Mouse (Mus musculus): ENCODE measurements around the gene Npas3. TPM values are rescaled to one million over a fixed set of nuclear protein-coding genes. Genes with fewer than 3 reads are reported as not detected.

Npas3 gene
- polyA plus RNA-seq, 1 experiment from 2014 or later, result 0.61 TPM

GRCm38 (mm10) chr12:53290846-53291245 is 42.4 kb downstream of the Npas3 start:
- H3K4me2 ChIP-seq (replicated peaks; ENCODE audit: low read depth), result no peak overlapping the region
- TF ChIP-seq CTCF (IDR thresholded peaks at IDR 0.05; ENCODE audit: low read depth), result no peak
- no peaks in the 10 kb centered on the region for H3K9me3 ChIP-seq (ENCODE audit: control insufficient read depth, low read length)
- no peaks in the 10 kb centered on the region for H3K4me1 ChIP-seq (replicated peaks; ENCODE audit: control insufficient read depth, insufficient read depth)
- WGBS, result 87% methylated on average over 10 of the region's 10 CpGs
- no peaks in the 10 kb centered on the region for H3K27me3 ChIP-seq (ENCODE audit: control insufficient read depth, insufficient read depth, low read length)
- ATAC-seq (ENCODE audit: low FRiP score, low TSS enrichment), result no peak
- no peak for DNase-seq (ENCODE audit: low spot score)
- no peak overlapping the region for H3K27ac ChIP-seq (replicated peaks)
- no peaks in the 10 kb centered on the region for H3K36me3 ChIP-seq (ENCODE audit: control insufficient read depth, insufficient read depth, low read length)
- no peak overlapping the region for H3K4me3 ChIP-seq (ENCODE audit: low read depth, low read length)
- no peak overlapping the region for H3K9ac ChIP-seq (ENCODE audit: low read length)

- ATAC-seq (ENCODE audit: low FRiP score, low TSS enrichment), result no peak
- Histone ChIP-seq H3K36me3 (ENCODE audit: control insufficient read depth, insufficient read depth, low read length) (no peaks in the 10 kb centered on the region), H3K27me3 (ENCODE audit: control insufficient read depth, insufficient read depth, low read length) (no peaks in the 10 kb centered on the region), H3K9me3 (ENCODE audit: control insufficient read depth, low read length) (no peaks in the 10 kb centered on the region), H3K4me3 (ENCODE audit: low read depth, low read length) (no peak overlapping the region), H3K27ac (replicated peaks) (no peak overlapping the region), H3K9ac (ENCODE audit: low read length) (no peak overlapping the region), H3K4me2 (replicated peaks; ENCODE audit: low read depth) (no peak overlapping the region), H3K4me1 (replicated peaks; ENCODE audit: control insufficient read depth, insufficient read depth) (no peaks in the 10 kb centered on the region)
- TF ChIP-seq EP300 (optimal IDR thresholded peaks at IDR 0.05) (no peak), CTCF (IDR thresholded peaks at IDR 0.05; ENCODE audit: low read depth) (no peak)
- WGBS, result 63% methylated on average over 8 of the region's 8 CpGs
- DNase-seq (ENCODE audit: low spot score), result no peak
Observed at GRCm38 (mm10) chr12:53292010-53292409, 43.5 kb downstream of the Npas3 start.

DNA sequence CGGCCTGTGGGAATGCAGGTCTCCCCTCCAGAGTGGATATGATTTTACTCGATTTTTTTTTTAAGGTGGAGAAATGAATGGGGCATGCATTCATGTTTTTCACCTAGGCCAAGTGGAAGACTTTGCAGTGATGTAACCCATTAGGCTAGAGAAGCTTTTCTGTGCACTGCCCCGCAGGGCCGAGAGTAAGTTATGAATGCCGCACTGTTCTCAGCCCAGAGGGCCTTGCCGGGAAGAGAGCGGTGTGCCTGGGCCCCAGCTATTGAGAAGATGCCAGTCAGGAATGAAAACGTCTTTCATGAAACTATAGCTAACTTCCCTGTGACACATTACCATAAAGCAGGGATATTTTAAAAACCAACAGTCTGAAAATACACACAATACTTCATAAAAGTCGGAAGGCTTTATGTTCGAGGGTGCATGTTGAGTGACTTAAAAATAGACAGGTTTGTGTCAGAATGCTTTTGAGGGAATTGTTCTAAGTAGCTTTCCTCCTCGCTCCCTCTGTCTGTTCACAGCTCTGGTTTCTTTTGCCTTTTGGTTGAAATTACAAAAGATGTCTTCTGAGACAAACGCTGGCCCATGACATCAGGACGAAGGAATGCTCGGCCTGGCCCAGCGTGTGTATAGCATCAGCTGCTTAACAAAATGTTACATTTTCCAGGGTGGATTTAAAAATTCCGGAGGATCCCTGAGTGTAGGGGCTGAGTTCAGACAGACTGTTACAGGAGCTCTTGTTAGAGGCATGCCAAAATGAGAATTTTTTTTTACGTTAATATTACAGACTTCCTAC is 44.2 kb downstream of the Npas3 start:
- TF ChIP-seq EP300 (optimal IDR thresholded peaks at IDR 0.05), result no peak
- TF ChIP-seq CTCF (IDR thresholded peaks at IDR 0.05; ENCODE audit: low read depth), result no peak
- Histone ChIP-seq H3K4me3 (ENCODE audit: low read depth, low read length) (no peak overlapping the region), H3K4me1 (replicated peaks; ENCODE audit: control insufficient read depth, insufficient read depth) (no peaks in the 10 kb centered on the region), H3K9me3 (ENCODE audit: control insufficient read depth, low read length) (no peaks in the 10 kb centered on the region), H3K4me2 (replicated peaks; ENCODE audit: low read depth) (no peak overlapping the region), H3K36me3 (ENCODE audit: control insufficient read depth, insufficient read depth, low read length) (no peaks in the 10 kb centered on the region), H3K27me3 (ENCODE audit: control insufficient read depth, insufficient read depth, low read length) (no peaks in the 10 kb centered on the region), H3K27ac (replicated peaks) (no peak overlapping the region), H3K9ac (ENCODE audit: low read length) (no peak overlapping the region)
- no peak for ATAC-seq (ENCODE audit: low FRiP score, low TSS enrichment)
- no peak for DNase-seq (ENCODE audit: low spot score)
- WGBS, result 42% methylated on average over 17 of the region's 17 CpGs

GRCm38 (mm10) chr12:53294011-53294410 is 45.5 kb downstream of the Npas3 start:
- Histone ChIP-seq H3K27me3 (ENCODE audit: control insufficient read depth, insufficient read depth, low read length) (no peaks in the 10 kb centered on the region), H3K36me3 (ENCODE audit: control insufficient read depth, insufficient read depth, low read length) (no peaks in the 10 kb centered on the region), H3K4me3 (ENCODE audit: low read depth, low read length) (no peak overlapping the region), H3K27ac (replicated peaks) (no peak overlapping the region), H3K4me2 (replicated peaks; ENCODE audit: low read depth) (no peak overlapping the region), H3K4me1 (replicated peaks; ENCODE audit: control insufficient read depth, insufficient read depth) (no peaks in the 10 kb centered on the region), H3K9me3 (ENCODE audit: control insufficient read depth, low read length) (no peaks in the 10 kb centered on the region), H3K9ac (ENCODE audit: low read length) (no peak overlapping the region)
- TF ChIP-seq CTCF (IDR thresholded peaks at IDR 0.05; ENCODE audit: low read depth) (no peak), EP300 (optimal IDR thresholded peaks at IDR 0.05) (no peak)
- ATAC-seq (ENCODE audit: low FRiP score, low TSS enrichment) (no peak), DNase-seq (ENCODE audit: low spot score) (no peak)
- 96% methylated on average over 7 of the region's 7 CpGs for WGBS

GRCm38 (mm10) chr12:53295747-53296146 is 47.3 kb downstream of the Npas3 start:
- no peak for ATAC-seq (ENCODE audit: low FRiP score, low TSS enrichment)
- no peak overlapping the region for H3K27ac ChIP-seq (replicated peaks)
- no peaks in the 10 kb centered on the region for H3K27me3 ChIP-seq (ENCODE audit: control insufficient read depth, insufficient read depth, low read length)
- H3K9ac ChIP-seq (ENCODE audit: low read length), result no peak overlapping the region
- H3K4me1 ChIP-seq (replicated peaks; ENCODE audit: control insufficient read depth, insufficient read depth), result no peaks in the 10 kb centered on the region
- TF ChIP-seq EP300 (optimal IDR thresholded peaks at IDR 0.05) (no peak), CTCF (IDR thresholded peaks at IDR 0.05; ENCODE audit: low read depth) (no peak)
- H3K4me3 ChIP-seq (ENCODE audit: low read depth, low read length), result no peak overlapping the region
- H3K9me3 ChIP-seq (ENCODE audit: control insufficient read depth, low read length), result no peaks in the 10 kb centered on the region
- no peaks in the 10 kb centered on the region for H3K36me3 ChIP-seq (ENCODE audit: control insufficient read depth, insufficient read depth, low read length)
- DNase-seq (ENCODE audit: low spot score), result no peak
- no peak overlapping the region for H3K4me2 ChIP-seq (replicated peaks; ENCODE audit: low read depth)
- WGBS, result 34% methylated on average over 7 of the region's 7 CpGs

Measured in stomach, postnatal 0 days (tissue).